Mouse (Mus musculus) E14TG2a.4 (cell line): Measurements from ENCODE around the gene Slc24a4.

ENCODE experiments used
- H3K27me3 ChIP-seq: 2 replicates; pipeline ENCODE4 v1.6.1; 2014; ENCODE audit warnings: low read length, control low read depth; ENCODE audit not compliant: insufficient read depth
- H3K36me3 ChIP-seq: 2 replicates; pipeline ENCODE4 v1.6.1; 2014; ENCODE audit warnings: low read length, control low read depth; ENCODE audit not compliant: insufficient read depth
- H3K4me1 ChIP-seq: replicated peaks from 2 replicates; pipeline ENCODE4 v1.6.1; 2014; ENCODE audit warnings: low read depth, low read length, control low read depth
- H3K4me3 ChIP-seq: replicated peaks from 2 replicates; pipeline ENCODE4 v1.5.1; 2014; ENCODE audit warnings: mild to moderate bottlenecking, low read length
- H3K9me3 ChIP-seq: 2 replicates; pipeline ENCODE4 v1.6.1; 2014; ENCODE audit warnings: low read length, control low read depth
- CTCF ChIP-seq: conservative IDR thresholded peaks from 2 replicates; pipeline ENCODE4 v1.5.1; 2014; ENCODE audit warnings: low read length
- NANOG ChIP-seq: IDR thresholded peaks from 2 replicates; pipeline ENCODE4 v1.6.1; 2014; ENCODE audit warnings: borderline replicate concordance, low read length, mixed read lengths
- POU5F1 ChIP-seq: IDR thresholded peaks from 2 replicates; pipeline ENCODE4 v1.6.1; 2014; ENCODE audit warnings: low read length, borderline replicate concordance

The Slc24a4 gene

DNA sequence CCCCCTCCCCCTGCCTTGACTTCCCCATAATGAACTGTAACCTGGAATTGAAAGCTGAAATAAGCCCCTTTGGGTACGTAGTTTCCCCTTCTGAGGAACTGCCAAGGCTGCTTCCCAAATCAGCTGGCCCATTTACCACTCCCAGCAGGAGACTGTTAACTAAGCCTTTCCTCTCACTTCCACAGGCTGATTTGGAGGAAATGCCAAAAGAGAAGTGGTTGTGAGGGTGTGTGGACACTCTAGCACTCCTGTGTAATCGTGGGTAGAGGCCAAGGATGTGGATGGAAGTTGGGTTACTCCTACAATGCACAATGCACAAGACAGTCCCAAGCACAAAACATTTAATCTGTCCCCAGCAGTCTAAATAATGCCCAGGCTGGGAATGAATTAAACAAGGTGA is 153.6 kb downstream of the Slc24a4 start:
- H3K36me3 ChIP-seq = no peaks in the 10 kb centered on the region
- H3K4me3 ChIP-seq = no peak overlapping the region
- peaks cover 36% of the 10 kb centered on the region for H3K9me3 ChIP-seq
- TF ChIP-seq NANOG (no peak), CTCF (no peak), POU5F1 (no peak)
- peaks cover 12% of the 10 kb centered on the region for H3K4me1 ChIP-seq
- peaks cover 56% of the 10 kb centered on the region for H3K27me3 ChIP-seq

DNA sequence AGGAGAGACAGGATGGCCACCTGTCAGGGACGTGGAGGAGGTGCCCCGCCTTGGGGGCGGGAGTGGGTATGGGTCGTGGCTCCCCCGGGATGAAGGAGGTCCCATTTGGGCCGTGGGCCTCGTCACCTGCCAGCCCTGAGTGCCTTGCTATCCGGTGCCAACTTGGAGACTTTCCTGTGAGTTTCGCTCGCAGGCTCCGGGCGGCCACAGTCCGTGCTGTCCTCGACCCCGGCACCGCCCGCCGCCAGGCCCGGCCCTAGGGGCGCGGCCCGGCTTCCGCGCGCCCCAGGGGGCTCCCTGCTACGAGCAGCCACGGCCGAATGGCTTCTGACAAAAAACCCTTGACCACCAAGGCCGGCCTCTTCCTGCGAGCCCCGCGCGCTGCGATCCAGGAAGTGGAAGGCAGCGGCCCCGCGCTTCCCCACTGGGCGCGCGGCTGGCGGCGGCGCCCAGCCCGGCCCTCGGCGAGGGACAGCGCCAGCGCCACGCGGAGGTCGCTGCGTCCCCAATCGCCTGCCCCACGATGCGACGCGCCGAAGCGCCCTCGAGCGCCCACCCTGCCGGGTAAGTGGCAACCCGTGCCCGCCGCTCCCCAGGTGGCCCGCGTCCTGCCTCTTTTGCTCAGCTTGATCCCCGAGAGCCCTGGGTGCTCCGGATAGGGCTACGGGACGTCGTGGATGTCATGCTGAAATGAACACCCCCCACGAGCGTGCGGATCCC is 154.4 kb downstream of the Slc24a4 start, which contains the start of gene Rin3:
TSS of gene Rin3 (plus strand) at position 286 of the 720 bp plus-strand sequence.
- H3K4me3 ChIP-seq = peak within 1 kb of the TSS; percentile 79
- peaks cover 64% of the 10 kb centered on the region for H3K27me3 ChIP-seq
- H3K36me3 ChIP-seq = no peaks in the 10 kb centered on the region

DNA sequence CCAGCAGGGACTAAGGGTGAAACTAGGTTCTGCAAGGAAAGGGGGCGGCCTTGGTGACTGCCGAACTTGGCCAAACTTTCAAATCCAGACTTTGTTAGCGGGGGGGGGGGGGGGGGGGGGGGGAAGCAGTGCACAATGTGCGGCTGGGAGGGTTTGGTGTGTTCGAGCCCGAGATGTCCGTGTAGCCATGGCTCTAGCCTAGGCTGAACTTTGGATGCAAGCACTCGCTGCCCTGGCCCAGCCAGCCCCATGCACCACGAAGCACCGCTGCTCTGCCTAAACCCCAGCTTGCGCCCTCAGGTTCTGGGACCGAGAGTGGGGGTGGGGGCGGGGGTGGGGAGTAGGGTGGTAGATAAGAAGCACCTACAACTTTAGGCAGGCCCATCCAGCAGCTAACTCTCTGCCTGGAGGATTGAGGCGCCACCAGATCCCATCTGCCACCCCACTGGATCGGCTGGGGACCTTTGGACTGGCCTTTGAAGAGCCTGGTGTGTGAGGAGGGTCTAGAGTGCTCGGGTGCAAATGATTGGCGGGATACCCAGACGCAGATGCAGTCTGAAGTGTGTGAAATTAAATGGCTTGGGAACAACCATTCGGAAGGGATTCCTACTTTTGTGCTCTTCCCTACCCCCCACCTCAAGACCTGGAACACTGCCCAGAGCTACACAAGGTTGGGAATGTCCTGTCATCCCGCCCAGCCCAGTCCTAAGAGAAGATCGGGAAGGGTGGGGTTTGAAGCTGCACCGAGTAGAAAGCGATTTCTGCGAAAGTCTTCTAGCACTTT is 155.1 kb downstream of the Slc24a4 start:
- no peak for TF ChIP-seq CTCF
- TF ChIP-seq POU5F1 = no peak
- TF ChIP-seq NANOG = no peak
- Histone ChIP-seq H3K4me3 (peak overlapping the region; percentile 79), H3K36me3 (no peaks in the 10 kb centered on the region), H3K9me3 (peaks cover 30% of the 10 kb centered on the region), H3K4me1 (peaks cover 12% of the 10 kb centered on the region), H3K27me3 (peaks cover 72% of the 10 kb centered on the region)

More for the DNA sequence above, 154.4 kb downstream of the Slc24a4 start, which contains the start of gene Rin3:
- no peak for TF ChIP-seq POU5F1
- TF ChIP-seq NANOG = no peak
- TF ChIP-seq CTCF = no peak
- H3K4me1 ChIP-seq = peaks cover 12% of the 10 kb centered on the region
- peaks cover 36% of the 10 kb centered on the region for H3K9me3 ChIP-seq

DNA sequence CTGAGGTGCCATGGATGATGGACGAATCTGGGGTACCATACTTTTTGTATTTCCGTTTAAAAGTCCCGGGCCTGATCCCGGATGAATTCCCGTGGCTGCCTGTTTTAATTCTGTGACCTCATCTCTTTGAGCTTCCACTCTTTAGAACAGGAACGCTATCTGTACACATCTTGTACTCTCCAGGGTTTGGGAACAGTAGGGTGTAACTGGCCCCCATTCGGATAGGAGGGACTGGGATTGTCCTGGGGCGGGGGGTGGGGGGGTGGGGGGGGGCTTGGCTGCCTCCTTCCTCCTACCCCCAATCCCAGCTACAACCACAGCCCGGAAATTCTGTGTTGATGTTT is 155.7 kb downstream of the Slc24a4 start:
- Histone ChIP-seq H3K9me3 (peaks cover 25% of the 10 kb centered on the region), H3K4me1 (peaks cover 12% of the 10 kb centered on the region), H3K4me3 (peak overlapping the region; percentile 53), H3K27me3 (peaks cover 72% of the 10 kb centered on the region), H3K36me3 (no peaks in the 10 kb centered on the region)
- TF ChIP-seq POU5F1 (no peak), CTCF (no peak), NANOG (no peak)

DNA sequence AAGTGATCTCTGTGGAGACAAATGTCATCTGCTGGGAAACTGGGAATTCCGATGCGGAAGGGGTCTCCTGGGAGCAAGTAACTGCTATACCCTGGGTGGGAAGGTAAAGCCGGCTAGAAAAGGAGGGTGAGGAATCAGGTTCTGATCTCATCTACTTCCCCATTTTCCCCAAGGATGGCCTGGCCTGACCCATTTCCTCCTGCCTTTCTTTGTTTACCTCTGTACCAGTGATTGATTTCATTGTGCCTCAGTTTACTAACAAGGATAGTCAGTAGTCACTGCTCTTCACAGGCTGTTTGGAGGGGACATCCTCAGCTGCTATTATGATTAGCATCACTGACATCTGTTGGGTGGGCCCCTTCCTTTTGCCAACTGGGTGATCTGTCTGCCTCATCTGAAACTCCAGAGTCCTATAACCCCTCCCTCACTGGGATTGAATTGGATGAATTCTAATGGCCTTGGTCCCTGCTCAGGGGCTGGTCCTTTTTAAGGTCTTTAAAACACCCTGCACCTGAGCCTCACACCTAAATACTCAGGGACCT is 156.2 kb downstream of the Slc24a4 start:
- H3K27me3 ChIP-seq = peaks cover 72% of the 10 kb centered on the region
- TF ChIP-seq CTCF (no peak), NANOG (no peak), POU5F1 (no peak)
- H3K9me3 ChIP-seq = peaks cover 23% of the 10 kb centered on the region
- no peaks in the 10 kb centered on the region for H3K36me3 ChIP-seq
- peaks cover 12% of the 10 kb centered on the region for H3K4me1 ChIP-seq
- H3K4me3 ChIP-seq = no peak overlapping the region

DNA sequence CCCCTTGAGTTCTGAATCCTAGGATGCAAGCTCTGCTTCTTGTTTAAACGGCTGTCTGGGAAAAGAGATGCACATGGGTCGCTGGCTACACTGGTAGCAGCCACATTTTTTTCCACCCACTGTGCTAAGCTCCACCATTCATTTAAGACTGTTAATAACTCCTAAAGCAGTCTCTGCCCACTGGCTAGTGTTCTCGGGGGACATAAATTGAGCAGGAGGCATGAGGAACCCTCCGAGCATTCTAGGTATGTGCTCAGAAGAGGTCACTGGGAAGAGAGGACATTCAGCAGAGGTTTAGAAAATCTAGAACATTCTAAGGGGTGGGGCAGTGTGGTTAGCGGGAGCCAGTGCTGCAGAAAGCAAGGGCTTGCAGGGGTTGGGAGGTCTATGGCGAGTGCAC is 156.8 kb downstream of the Slc24a4 start:
- Histone ChIP-seq H3K4me1 (peaks cover 12% of the 10 kb centered on the region), H3K27me3 (peaks cover 71% of the 10 kb centered on the region), H3K9me3 (peaks cover 22% of the 10 kb centered on the region), H3K36me3 (no peaks in the 10 kb centered on the region), H3K4me3 (no peak overlapping the region)
- no peak for TF ChIP-seq NANOG
- no peak for TF ChIP-seq CTCF
- TF ChIP-seq POU5F1 = no peak

DNA sequence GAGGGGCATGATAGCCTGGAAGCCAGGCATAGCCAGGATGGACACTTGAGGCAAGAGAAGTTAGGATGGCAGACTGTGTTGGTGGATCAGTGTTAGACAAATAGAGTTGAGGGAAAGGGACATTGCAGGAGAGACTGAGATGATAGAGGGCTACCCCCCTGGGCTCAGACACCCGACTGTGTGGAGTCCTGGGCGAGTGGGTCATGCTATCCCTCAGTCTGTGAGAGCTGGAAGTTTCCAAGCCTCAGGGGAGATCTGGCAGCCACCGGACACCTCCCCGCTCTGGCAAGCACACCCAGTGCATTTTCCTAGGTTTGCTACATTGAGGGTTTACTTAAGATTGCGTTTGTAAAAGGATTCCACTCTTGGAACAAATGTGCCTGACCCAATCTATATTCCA is 157.2 kb downstream of the Slc24a4 start:
- Histone ChIP-seq H3K9me3 (peaks cover 18% of the 10 kb centered on the region), H3K27me3 (peaks cover 68% of the 10 kb centered on the region)
- TF ChIP-seq POU5F1 = no peak
- no peak for TF ChIP-seq CTCF
- TF ChIP-seq NANOG = no peak

DNA sequence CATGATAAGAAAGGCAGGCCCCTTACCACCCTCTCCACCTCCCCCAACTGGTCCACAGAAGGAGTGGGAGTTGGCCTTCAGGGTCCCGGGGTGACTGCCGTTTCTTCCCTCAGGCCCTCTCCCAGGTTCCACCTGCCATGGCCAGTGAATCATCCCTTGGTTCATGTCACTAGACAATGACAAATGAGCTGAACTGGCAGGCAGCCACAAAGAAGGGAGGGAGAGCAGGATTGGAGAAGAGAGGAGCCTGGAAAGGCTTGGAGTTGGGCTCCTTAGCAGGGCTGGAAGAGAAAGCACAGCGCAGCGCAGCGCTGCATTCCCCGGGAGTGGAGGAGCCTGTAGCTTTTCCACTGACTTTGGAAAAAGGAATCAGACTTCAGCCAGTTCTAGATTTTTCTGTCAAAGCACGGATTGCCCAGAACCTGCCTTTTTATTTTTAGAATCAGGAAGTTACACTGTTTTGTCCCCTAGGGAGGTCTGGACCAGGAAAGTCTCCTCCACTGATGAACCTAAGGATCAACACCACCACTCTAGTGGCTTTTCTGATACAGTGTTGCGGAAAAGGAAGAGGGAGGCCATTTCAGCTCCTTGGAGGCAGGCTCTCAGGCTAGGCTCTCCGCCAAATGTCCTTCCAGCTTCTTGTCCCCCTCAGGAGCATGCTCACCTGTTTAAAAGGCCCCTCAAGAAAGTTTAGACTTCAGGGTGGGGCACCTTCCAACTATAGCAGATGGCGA is 158.3 kb downstream of the Slc24a4 start:
- Histone ChIP-seq H3K4me1 (peaks cover 12% of the 10 kb centered on the region), H3K9me3 (peaks cover 9% of the 10 kb centered on the region), H3K27me3 (peaks cover 67% of the 10 kb centered on the region), H3K4me3 (no peak overlapping the region), H3K36me3 (no peaks in the 10 kb centered on the region)
- TF ChIP-seq CTCF = no peak
- TF ChIP-seq POU5F1 = no peak
- no peak for TF ChIP-seq NANOG

More for the DNA sequence above, 157.2 kb downstream of the Slc24a4 start:
- Histone ChIP-seq H3K4me3 (no peak overlapping the region), H3K4me1 (peaks cover 12% of the 10 kb centered on the region), H3K36me3 (no peaks in the 10 kb centered on the region)
